Mouse (Mus musculus) embryo, embryonic 11 days (tissue): ENCODE measurements at regions not wholly inside any gene's neighbourhood (a gene's known extent, or its start where the extent isn't known, plus 50 kb on each side); places are given as distances from the start of the nearest gene placed in this dataset.

Source experiments
- DNase-seq: peaks from one replicate; pipeline ENCODE4 v3.0.0-alpha.2; 2015

DNA sequence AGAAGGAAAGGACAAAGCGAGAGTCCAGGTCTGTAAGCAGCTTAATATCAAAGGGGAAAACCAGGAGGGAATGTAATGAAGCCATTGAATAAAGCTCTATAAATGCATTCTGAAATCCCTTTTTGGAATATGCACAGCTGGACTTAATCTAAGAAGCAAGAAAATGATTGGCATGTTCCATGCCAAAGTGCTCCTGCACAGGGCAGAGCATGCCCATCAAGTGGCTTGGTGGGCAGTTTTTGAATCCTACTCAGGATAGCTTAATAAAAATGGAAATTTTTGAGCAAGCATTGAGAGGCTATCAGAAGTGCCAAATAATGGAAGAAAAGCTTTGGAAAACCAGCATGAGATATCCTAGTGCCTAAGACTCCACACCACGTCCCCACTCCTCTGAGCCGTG is 466.1 kb downstream of the Epm2a start:
- DNase-seq = no peak

DNA sequence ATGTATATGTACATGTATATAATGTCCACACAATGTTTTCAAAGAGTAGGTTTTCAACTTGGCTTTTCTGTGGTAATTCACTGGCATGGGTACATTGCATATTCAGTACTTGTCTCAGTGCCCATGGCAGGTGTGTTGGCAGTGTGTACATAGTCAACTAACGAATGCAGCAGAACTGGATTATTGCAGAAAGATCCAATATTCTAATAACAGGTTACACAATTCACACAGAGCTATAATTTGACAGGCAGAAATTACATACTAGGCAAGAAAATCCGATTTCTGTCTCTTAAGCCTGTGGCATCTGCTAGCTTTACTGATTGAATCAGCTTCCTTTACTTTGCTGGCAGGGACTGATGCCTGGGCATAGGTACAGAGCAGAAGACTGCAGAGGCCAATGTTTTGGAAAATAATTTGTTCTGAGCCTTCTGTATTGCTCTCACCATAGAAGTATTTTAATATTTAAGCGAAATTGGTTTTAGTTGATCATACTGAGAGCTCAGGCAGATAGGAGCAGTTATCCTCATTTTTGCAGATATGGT is 479.3 kb downstream of the Epm2a start:
- DNase-seq = no peak

DNA sequence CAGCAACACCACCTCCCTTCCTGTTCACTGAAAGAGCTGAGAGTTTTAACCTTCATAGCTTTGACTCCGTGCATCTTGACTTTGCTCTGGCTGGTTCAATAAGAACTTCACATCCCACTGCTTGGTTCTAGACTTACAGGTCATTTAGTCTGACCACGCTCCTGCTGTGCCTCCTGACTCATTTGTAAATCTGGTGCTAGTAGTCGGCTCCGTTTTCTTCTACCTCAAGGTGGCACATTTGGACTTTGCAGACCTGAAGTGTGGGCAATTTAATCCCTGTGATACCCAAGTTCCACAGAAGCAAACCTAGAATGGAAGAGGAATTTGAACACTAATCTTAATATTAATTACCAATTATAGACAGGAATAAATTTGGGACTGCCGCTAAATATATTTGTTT is 497.9 kb downstream of the Epm2a start:
- DNase-seq = no peak

DNA sequence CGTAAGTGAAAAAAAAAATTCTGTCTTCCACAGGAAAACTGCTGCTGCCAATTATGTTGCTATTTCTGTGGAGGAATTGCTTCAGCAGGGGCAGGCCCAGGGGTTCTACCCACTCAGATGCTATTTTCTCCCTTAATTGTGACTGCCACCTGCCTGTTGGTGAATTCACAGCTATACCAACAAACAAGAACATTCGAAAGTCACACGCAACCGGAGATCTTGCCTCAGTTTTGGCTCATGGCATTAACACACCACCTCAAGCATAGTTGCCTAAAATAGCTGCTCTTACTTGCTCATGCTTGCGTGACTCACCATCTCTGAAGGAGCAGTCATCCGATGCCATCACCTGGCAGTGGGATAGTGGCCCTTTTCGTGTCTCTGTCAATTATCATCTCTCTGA is 498.3 kb downstream of the Epm2a start:
- DNase-seq = no peak

DNA sequence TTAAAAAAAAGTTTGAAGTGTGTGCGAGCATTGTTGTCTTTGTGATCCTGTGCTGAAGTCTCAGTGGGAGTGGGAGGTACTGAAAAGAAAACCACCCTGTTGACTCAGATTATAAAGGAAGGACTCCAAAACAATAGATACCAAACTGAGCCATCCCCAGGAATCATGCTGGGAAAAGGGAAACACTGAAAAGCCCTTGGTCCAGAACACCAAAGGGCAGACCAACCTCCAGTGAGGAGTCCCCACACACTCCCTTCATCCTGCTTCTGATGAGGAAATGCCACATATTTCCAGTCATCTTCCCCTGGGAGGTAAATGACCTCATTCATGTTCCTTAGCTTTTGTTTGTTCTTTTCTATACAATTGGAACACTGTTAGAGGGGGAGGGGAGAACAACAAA is 502.9 kb downstream of the Epm2a start:
- DNase-seq = no peak

DNA sequence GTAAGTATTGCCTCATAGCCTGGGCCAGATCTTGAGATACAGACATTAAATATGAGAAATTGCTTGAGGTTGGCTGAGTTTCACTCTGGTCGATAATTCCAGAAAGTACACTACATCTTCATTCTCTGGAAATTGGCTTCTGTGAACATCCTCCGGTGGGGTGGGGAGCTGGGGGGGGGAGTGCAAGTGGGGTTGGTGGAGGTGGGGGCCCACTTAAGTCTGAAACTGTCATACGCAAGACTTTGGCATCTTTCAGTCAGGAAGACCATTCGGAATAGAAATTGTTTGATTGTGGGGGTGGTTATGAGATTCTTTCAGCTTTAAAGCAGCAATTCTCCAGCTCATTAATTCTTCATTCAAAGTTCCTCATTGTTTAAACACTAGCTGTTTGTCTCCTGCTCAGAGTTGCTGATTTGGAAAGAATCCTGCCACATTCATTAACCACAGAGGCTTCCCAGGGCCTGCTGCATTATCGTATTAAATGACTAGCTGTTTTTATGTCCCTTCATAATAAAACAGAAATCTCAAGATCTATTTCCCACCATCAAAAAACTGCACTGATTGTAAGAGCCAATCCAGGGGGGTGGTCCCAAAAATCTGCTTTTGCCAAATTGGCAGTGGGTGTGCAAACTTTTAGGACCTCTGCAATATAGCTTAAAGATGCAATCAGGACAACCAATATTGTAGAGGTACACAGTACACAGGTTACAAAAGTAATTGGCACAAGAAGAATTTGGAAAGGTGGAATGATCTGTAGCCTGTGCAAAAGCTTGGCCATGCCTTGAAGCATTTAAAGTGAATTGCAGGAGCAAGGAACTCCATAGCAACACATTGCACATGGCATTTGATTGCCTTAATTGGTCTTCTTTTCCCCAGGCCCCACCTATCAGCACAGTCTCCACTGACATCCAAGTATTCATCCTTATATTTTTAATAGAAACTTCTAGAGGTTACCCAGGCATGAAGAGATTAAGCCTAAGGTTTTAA is 532.2 kb downstream of the Epm2a start:
- DNase-seq = peak; percentile 1

DNA sequence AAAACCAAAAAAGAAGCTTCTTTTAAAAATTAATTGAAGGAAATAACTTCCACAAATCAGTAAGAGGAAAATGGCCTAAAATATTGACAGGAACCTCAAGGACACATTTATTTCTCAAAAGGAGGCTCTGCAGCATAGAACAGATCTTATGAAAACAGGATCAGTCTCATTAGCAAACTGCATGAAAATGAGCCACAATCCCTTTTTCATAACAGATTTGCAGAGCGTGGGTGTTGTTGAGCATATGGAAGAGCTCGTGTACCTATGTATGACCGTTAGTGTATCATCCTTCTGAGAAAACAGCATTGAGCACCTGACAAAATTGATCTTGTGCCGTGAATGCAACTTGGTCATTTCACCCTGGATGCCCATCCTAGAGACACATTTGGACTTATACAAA is 543.0 kb downstream of the Epm2a start:
- no peak for DNase-seq

DNA sequence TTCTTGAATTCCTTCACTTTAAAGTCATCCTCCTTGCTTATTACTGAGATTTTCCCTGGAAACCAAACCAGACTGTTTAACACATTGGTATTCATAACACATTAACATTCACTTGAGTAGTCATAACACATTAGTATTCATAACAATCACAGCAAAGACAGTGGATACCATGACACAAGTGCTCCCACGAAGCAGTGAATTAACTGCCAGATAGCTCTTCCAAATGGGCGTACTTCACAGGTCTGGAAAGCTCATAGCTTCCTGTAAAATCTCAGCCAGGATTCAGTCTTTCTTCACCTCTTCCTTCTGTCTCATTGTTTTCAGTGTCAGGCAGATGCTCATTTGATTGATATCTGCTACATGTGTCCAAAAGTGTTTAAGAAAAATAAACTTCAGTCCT is 545.7 kb downstream of the Epm2a start:
- DNase-seq = no peak

DNA sequence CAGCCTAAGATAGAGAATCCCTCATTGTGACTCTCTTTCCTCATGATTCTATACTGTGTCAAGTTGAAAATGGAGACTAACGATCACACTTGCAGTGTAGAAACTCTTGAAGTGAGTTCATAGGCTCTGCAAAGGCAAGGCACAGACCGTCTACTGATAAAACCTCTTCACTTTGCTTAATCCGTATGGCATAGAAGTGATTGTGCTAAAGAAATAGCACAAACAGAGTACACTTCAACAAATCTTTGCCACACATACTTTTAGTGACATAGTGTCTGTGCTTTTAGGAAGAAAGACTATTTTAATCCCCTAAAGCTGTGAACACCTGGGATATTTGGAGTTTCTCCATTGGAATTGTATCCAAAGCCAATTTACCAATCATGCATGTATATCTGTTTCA is 578.9 kb downstream of the Epm2a start:
- no peak for DNase-seq

DNA sequence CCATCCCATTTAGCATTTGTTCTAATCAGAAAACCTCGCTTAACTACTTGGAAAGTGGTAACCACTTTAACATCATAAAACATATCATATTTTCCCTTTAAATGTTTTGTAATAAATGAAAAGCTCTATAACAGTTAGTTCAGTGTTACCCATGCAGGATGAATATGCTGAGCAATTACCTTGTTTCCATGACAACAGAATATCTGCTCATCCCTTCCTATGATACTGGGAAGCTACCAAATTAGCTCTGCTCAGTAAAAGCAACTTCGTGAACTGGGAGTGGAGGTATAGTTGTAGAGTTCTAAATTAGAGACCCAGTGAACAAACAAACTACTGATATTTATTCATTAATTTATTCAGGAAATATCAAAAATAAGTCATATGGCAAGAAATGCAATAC is 595.0 kb downstream of the Epm2a start:
- DNase-seq = no peak

DNA sequence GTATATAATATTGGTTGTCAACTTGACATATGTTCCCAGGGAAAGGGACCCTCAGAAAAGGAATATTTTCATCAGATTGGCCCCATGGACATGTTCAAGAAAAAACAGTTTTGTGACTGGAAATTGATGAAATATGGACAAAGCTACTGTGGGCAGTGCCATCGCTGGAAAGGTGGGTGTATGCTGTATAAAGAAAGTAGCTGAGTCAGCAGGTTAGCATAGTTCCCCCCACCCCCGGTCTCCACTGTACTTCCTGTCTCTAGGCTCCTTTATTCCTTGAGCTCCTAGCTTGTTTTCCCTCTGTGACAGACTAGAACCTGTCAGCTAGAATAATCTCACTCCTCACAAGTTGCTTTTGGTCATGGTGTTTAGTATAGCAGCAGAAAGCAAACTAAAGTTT is 599.6 kb downstream of the Epm2a start:
- no peak for DNase-seq

DNA sequence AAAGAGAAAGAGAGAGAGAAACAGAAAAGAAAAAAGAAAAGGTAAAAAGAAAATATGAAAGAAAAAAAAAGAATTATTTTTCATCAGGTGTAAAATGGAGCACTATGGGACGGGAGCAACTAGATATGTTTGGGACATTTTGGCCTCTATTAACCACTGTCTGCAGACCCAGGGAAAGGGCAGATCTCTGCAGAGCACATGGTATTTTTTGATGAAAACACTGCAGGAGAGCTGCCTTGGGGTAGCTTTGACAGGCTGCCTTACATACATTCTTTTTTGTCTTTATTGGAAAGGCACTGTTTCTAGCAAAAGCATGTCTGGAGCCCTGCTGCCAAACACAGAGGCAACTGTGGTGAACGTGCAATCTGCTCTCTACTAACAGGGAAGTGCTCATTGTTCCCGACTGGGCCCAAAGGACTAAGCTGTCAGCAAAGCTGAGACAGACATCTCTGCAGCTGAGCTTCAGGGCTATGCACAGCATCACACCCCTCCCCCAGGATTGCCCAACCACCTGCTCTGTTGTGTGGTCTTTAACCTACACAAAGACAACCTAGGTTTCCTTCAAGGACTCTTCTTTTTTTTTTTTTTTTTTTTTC is 617.2 kb downstream of the Epm2a start:
- DNase-seq = peak; percentile 20

DNA sequence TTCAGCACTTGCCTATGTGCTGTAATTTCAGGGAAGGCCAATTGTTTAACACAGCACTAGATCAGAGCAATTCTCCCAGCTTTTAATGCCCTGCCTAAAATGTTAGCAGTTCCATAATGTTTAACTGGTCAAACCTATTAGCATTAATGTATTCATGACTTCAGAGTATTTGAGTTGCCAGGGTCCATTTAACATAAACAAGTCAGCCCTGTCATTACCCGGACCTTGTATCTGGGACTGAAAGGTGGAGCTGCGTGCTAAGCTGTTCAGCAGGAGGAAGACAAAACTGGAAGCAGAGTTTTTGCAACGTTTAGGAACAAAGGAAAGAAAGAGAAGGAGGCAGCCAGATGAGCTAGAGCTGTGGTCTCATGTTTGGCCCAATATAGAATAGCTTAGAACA is 661.8 kb downstream of the Epm2a start:
- no peak for DNase-seq

DNA sequence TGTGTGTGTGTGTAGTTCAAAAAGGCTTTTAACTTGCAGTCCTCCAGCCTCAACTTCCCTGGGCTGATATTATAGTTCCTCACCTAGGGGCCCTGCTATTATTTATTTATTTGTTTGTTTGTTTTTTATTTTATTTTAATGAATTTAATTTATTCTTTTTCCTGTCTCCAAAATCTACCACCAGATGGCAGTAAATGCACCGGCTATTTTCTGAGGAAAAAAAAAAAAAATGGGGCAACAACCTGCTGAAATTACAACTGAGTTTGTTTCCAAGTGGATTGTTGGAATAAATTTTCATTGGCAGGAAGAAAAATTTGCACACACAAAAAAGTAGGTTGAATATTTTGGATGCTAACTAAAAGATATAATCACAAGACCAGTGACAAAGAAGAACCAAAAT is 662.7 kb downstream of the Epm2a start:
- DNase-seq = peak; percentile 10

DNA sequence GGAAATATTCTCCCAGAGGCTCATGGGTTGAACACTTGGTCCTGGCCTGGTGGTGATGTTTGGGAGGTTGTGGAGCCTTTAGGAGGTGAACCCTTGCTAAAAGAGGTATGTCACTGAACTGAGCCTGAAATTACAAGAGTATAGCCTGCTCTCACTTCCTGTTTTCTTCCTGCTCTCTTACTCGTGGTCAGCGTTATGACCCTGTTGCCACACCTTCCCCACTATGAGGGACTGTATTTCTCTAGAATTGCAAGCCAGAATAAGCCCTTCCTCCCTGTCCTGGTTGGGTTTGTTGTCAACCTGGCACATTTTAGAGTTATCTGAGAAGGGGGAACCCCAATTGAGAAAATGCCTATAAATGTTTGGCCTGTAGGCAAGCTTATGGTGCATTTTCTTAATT is 674.1 kb downstream of the Epm2a start:
- DNase-seq = no peak

DNA sequence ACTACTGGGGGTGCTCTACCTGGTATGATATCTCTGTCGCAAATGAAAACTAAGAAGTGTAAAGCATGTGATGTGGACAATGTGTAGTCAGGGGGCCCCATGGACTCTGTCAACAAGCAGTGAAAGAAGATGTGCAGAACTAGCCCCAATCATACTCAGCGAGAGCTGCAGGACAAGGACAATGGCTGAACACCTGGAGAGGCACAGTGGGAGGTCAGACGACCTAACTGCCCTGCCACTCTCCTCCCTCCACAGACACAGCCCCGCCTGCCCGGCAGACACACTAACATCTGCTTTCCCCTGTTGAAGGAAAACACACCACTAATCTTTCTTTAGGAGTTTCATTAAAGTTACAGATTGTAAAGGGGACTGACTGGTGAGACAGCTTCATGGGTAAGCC is 675.1 kb downstream of the Epm2a start:
- DNase-seq = no peak

DNA sequence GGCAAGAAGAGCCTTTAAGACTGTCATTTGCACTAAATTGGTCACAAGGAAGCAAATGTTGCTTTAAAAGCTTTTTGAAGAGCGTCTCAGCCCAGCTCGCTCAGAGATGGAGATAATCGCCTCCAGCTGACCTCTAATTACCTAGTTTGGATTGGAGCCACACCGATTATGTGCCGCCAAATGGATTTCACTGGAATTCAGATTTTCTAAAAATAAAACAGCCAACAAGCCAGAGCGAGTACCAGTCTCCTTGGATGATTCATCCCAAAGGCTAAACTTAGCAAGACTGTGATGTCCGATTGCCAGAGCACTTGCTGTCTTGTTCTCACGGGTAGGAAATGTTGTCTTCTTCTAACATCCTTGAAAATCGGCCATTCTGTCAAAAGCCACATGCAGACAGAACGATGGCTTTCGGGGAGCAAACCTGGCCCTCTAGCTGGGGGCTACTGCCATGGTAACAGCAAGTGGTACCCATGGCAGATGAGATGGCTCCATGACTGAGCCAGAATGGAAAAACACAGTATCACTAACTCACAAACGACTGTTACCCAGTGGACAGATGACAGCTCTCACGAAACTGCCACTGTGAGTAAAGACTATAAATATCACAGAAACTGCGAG is 676.1 kb downstream of the Epm2a start:
- DNase-seq = peak; percentile 16

DNA sequence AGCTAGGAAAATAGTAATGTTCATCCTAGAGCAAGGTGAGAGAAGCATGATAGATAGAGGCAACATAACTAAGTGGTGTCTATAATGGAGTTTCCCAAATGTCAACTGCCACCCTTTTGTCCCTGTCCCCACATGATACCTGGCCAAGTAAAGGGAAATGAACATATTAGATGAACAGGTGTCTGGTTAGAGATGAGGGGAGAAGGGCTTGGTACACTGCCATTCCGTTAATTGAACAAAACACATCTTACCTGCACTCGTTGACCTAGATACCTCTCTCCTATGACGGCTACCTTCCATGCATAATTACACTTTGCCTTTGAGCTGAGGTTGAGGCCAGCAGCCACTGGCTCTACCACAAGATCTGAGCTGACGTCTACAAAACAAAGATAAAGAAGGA is 677.4 kb downstream of the Epm2a start:
- DNase-seq = no peak

DNA sequence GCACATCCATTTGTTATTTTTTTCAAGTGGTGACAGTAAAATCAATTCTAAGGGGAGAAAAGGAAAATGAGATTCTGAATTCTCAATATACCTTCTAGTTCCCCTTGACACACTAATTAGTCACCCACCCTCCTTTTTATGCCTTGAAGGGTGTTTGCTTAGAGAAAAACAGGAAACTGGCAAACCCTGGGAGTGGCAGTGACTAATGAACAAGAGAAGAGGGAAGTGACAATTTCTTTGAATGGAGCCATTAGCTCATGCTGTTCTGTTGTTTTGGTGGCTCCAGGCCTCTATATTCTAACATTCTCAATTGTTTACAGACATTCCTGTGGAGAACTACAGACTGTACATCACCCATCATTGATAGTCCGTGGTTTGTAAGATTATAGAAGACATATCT is 692.0 kb downstream of the Epm2a start:
- DNase-seq = no peak

DNA sequence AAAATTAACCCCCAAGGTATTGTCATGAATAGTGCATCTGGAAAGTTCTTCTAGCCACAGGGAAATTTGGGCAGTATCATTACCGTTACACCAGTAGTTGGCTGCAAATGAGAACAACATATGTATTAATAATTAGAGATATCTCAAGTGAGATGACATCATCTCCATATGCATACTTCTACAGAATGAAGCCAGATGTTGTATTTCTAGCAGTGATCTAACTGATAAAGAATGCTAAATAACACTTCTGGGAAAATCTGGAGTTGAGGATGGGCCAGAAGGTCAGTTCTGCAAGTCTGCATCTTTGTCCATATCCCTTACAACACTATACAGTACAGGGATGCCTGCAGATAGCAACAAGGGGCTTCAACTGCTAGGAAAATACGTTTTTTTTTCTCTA is 702.7 kb downstream of the Epm2a start:
- DNase-seq = no peak

DNA sequence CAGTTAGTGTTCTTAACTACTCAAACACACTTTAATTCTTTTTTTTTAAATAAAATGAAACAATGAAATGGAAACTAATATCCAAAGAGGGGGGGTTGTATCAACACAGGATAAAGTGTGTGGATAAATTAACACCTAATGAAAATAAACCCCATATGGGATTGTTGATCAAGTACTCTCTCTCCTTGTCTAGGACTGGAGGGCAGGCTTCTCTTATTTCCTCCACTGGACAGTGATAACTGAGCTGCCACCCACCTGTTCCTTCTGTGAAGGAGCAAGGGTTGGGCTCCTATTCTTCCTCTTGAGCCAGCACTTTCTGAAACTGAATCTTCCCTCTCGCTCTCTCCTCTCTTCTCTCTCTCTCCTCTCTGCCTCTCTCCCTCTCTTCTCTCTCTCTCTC is 716.5 kb downstream of the Epm2a start:
- DNase-seq = no peak

DNA sequence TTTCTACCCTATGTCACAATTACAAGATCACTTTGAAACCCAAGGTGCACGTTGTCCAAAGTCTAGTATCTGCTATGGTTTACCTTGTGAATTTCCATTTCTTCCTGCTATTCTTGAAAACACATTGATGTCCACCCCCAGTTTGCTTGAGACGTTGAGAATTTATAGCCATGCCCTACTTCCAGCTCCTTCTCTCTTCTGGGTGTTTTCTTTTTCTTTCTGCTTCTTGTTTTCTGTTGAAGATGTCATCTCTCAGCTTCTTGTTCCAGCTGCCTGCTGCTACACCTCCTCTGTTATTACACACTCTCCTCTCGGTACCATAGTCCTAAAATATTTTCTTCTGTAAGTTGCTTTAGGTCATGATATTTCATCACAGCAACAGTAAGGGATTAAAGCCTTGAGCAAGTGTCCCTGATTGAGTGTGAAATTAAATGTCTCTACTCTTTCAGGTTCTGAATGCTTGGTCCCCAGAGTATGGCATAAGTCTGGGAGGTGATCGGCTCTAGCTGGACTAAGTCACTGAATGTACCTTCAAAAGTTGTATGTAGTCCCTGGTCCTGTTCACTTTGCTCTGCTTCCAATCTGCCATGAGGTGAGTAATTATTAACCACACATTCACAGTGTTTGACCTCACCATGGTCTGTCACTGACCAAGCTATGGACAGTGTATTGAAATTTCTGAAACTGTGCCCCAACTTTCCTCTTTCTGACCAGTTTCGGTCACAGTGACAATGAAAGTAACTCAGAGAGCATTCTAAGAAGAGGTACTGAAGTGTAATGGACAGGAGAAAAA is 718.1 kb downstream of the Epm2a start:
- DNase-seq = no peak

DNA sequence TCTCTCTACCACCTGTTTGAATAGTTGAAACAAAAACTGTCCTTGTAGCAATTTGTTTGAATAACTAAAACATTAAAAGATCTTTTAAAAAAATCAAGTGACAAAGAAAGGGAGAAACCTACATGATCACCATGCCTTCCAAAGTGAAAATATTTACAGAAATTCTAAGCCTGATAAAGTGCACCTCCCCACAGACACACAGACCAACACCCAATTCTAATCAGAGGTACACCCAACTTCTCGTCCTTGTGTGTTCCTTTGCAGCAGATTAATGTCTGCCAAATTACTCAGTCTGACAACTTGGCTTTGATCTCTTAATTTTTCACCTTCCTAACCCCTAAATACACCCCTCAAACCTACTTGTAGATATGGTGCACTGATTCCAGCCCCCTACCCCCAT is 719.1 kb downstream of the Epm2a start:
- DNase-seq = no peak
